In the genomic region with DNA sequence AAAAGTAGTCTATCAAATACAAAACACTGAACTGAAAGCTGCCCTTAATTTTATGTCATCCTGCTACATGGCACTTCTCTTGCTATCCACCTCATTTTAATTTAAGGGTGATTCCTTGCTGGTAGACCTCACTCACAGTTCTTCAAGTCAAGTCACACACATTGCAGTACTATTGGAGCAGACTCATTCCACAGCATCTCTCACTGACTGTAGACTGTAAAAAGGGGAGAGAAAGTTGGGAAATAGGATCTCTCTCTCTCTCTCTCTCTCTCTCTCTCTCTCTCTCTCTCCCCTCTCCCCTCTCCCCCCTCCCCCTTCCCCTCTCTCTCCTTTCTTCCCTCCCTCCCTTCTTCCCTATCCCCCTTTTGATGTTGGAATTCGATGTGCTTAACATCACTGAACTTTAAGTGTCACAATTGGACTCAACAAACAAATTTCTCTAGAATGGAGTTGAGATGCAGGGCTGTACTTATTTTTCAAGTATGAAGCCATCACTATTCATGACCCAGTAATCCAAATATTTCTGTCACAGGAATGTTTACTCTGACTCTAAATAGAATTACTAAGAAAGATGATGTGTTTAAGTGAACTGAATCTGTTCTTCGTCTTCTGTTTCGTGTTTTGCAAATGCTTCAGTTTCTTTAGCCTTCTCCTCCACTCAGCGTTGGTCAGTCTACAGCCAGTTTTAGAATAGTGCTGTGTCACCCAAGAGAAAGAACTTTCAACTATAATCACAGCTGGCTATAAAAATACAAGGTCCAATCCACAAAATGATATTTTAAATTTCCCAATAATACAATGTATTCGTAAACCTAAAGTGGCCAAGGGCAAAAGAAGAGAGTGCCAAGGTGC, we compare ENCODE assay signal across 22 mouse cellular contexts.
DNase-seq lines count a peak whose midpoint lies in the region; ATAC-seq lines count a peak whose summit lies in the region.
"Had no signal": no experiment of that assay in that cellular context is flagged by ENCODE, and none has a peak within 500 bp of the region (broad histone marks: within the 10 kb centered on the region; RNA-seq: fewer than 3 reads in every experiment).

No protein-coding gene starts in this region.

- DNase-seq in lung, adult 18-20 months, result no peak
- DNase-seq in cerebellum, adult 11-12 months, result no peak
- no peak for DNase-seq in embryo, embryonic 9.5 days (ENCODE audit: extremely low spot score)
- DNase-seq: adrenal gland, adult 2 months; adrenal gland, postnatal 14 days; cerebellum, adult 11 months; cerebellum, adult 8-10 months; cerebellum, postnatal 10 days; forebrain, postnatal 0 days; gastrocnemius, adult 2 months; gastrocnemius, postnatal 14 days had no signal

- H3K4me1 ChIP-seq in lung, embryonic 15.5 days, result peaks cover 12% of the 10 kb centered on the region
- peaks cover 5% of the 10 kb centered on the region; the same call in 1 of the 2 replicates for H3K4me1 ChIP-seq in intestine, embryonic 15.5 days (replicated peaks)
- H3K4me1 ChIP-seq in intestine, embryonic 16.5 days (ENCODE audit: control insufficient read depth, insufficient read depth, low read length), result no peaks in the 10 kb centered on the region
- H3K4me1 ChIP-seq in stomach, embryonic 16.5 days (ENCODE audit: control insufficient read depth, insufficient read depth, low read length), result 0 out of 2 replicates have a peak, but pooled peaks cover 3% of the 10 kb centered on the region
- H3K4me1 ChIP-seq: embryonic facial prominence, embryonic 12.5 days; embryonic facial prominence, embryonic 15.5 days had no signal

- ATAC-seq in lung, embryonic 15.5 days (ENCODE audit: borderline replicate concordance, extremely low read depth, low FRiP score, low TSS enrichment), result peak; percentile 87
- ATAC-seq in intestine, embryonic 15.5 days, result peak; percentile 42
- peak; percentile 61 for ATAC-seq in intestine, embryonic 16.5 days
- peak; percentile 47; the same call in 1 of the 2 replicates for ATAC-seq in stomach, embryonic 16.5 days (ENCODE audit: insufficient read depth, low FRiP score)
- ATAC-seq: CD4-positive, CD25-positive, alpha-beta regulatory T cell, adult 4 months; forebrain, embryonic 14.5 days; forebrain, postnatal 0 days had no signal

- peak overlapping the region; percentile 75 for H3K27ac ChIP-seq in lung, embryonic 15.5 days
- H3K27ac ChIP-seq in intestine, embryonic 15.5 days, result no peak overlapping the region
- peak overlapping the region; percentile 62 for H3K27ac ChIP-seq in intestine, embryonic 16.5 days (ENCODE audit: low read length)
- H3K27ac ChIP-seq in stomach, embryonic 16.5 days (ENCODE audit: low read length), result peak overlapping the region; percentile 78
- H3K27ac ChIP-seq: embryonic facial prominence, embryonic 12.5 days; embryonic facial prominence, embryonic 15.5 days; gastrocnemius, adult 2 months; hindbrain, embryonic 12.5 days; hindbrain, embryonic 15.5 days had no signal

- no peaks in the 10 kb centered on the region for H3K9me3 ChIP-seq in lung, embryonic 15.5 days
- H3K9me3 ChIP-seq in intestine, embryonic 15.5 days, result no peaks in the 10 kb centered on the region
- no peaks in the 10 kb centered on the region for H3K9me3 ChIP-seq in intestine, embryonic 16.5 days (ENCODE audit: control insufficient read depth, low read length)
- no peaks in the 10 kb centered on the region for H3K9me3 ChIP-seq in stomach, embryonic 16.5 days (replicated peaks; ENCODE audit: control insufficient read depth, low read length)
- H3K9me3 ChIP-seq: embryonic facial prominence, embryonic 12.5 days; embryonic facial prominence, embryonic 15.5 days; hindbrain, embryonic 12.5 days; hindbrain, embryonic 15.5 days had no signal

- H3K9ac ChIP-seq in lung, embryonic 15.5 days, result no peak overlapping the region
- no peak overlapping the region for H3K9ac ChIP-seq in intestine, embryonic 15.5 days
- H3K9ac ChIP-seq in intestine, embryonic 16.5 days (ENCODE audit: low read depth, low read length), result no peak overlapping the region
- H3K9ac ChIP-seq in stomach, embryonic 16.5 days (ENCODE audit: low read length), result no peak overlapping the region
- H3K9ac ChIP-seq: embryonic facial prominence, embryonic 12.5 days; embryonic facial prominence, embryonic 15.5 days; forebrain, postnatal 0 days; hindbrain, embryonic 12.5 days; hindbrain, embryonic 15.5 days had no signal

- H3K4me2 ChIP-seq in lung, embryonic 15.5 days, result no peak overlapping the region
- H3K4me2 ChIP-seq in intestine, embryonic 15.5 days (replicated peaks), result no peak overlapping the region
- no peak overlapping the region for H3K4me2 ChIP-seq in intestine, embryonic 16.5 days (ENCODE audit: low read depth, low read length)
- H3K4me2 ChIP-seq in stomach, embryonic 16.5 days (ENCODE audit: low read depth, low read length), result no peak overlapping the region
- H3K4me2 ChIP-seq: embryonic facial prominence, embryonic 12.5 days; embryonic facial prominence, embryonic 15.5 days; heart, embryonic 11.5 days; hindbrain, embryonic 12.5 days; hindbrain, embryonic 15.5 days had no signal

- no peaks in the 10 kb centered on the region for H3K36me3 ChIP-seq in lung, embryonic 15.5 days
- no peaks in the 10 kb centered on the region for H3K36me3 ChIP-seq in intestine, embryonic 15.5 days
- no peaks in the 10 kb centered on the region for H3K36me3 ChIP-seq in intestine, embryonic 16.5 days (ENCODE audit: control insufficient read depth, insufficient read depth, low read length)
- H3K36me3 ChIP-seq in stomach, embryonic 16.5 days (ENCODE audit: control insufficient read depth, insufficient read depth, low read length), result no peaks in the 10 kb centered on the region
- H3K36me3 ChIP-seq: embryonic facial prominence, embryonic 12.5 days; embryonic facial prominence, embryonic 15.5 days; hindbrain, embryonic 12.5 days; hindbrain, embryonic 15.5 days had no signal

- no peaks in the 10 kb centered on the region for H3K27me3 ChIP-seq in lung, embryonic 15.5 days
- H3K27me3 ChIP-seq in intestine, embryonic 15.5 days (replicated peaks), result no peaks in the 10 kb centered on the region
- H3K27me3 ChIP-seq in intestine, embryonic 16.5 days (replicated peaks; ENCODE audit: control insufficient read depth, insufficient read depth, low read length), result no peaks in the 10 kb centered on the region
- no peaks in the 10 kb centered on the region for H3K27me3 ChIP-seq in stomach, embryonic 16.5 days (ENCODE audit: control insufficient read depth, insufficient read depth, low read length)
- H3K27me3 ChIP-seq: embryonic facial prominence, embryonic 12.5 days; embryonic facial prominence, embryonic 15.5 days; hindbrain, embryonic 12.5 days; hindbrain, embryonic 15.5 days had no signal

- WGBS in lung, embryonic 15.5 days, result 36% methylated on average over 5 of the region's 5 CpGs
- 36% methylated on average over 5 of the region's 5 CpGs for WGBS in intestine, embryonic 15.5 days
- 53% methylated on average over 5 of the region's 5 CpGs for WGBS in intestine, embryonic 16.5 days
- 42% methylated on average over 5 of the region's 5 CpGs for WGBS in stomach, embryonic 16.5 days

- H3K4me3 ChIP-seq in lung, embryonic 15.5 days, result no peak overlapping the region
- no peak overlapping the region for H3K4me3 ChIP-seq in intestine, embryonic 15.5 days (replicated peaks)
- H3K4me3 ChIP-seq in intestine, embryonic 16.5 days (ENCODE audit: low read length), result no peak overlapping the region
- H3K4me3 ChIP-seq in stomach, embryonic 16.5 days (replicated peaks; ENCODE audit: low read length), result no peak overlapping the region
- H3K4me3 ChIP-seq: embryonic facial prominence, embryonic 12.5 days; embryonic facial prominence, embryonic 15.5 days; gastrocnemius, adult 2 months; hindbrain, embryonic 12.5 days; hindbrain, embryonic 15.5 days had no signal
